Mouse (Mus musculus): ENCODE results near the gene Commd6.

DNA sequence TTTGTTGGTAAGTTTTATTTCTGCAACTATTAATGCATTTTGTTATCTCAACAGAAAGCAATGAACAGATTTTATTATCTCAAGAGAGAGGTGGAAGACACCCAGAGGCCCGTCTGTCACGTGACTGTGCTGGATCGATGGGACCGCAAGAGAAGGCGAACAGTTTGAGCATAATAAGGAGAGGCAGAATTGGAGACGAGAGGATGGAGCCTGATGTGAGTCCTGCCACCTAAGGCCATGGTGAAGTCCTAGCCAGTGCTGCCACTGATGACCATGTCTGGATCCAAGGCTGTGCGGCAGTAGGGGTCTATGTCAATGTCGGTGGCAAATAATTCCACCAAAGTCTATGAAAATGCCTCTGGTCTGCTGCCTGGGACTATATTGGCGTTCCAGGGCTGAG, 43.8 kb downstream of the Commd6 start:
- TF ChIP-seq CTCF (IDR thresholded peaks at IDR 0.05; ENCODE audit: low read depth): no peak
- TF ChIP-seq EP300 (IDR thresholded peaks at IDR 0.05; ENCODE audit: low read depth): no peak
